In the genomic region with DNA sequence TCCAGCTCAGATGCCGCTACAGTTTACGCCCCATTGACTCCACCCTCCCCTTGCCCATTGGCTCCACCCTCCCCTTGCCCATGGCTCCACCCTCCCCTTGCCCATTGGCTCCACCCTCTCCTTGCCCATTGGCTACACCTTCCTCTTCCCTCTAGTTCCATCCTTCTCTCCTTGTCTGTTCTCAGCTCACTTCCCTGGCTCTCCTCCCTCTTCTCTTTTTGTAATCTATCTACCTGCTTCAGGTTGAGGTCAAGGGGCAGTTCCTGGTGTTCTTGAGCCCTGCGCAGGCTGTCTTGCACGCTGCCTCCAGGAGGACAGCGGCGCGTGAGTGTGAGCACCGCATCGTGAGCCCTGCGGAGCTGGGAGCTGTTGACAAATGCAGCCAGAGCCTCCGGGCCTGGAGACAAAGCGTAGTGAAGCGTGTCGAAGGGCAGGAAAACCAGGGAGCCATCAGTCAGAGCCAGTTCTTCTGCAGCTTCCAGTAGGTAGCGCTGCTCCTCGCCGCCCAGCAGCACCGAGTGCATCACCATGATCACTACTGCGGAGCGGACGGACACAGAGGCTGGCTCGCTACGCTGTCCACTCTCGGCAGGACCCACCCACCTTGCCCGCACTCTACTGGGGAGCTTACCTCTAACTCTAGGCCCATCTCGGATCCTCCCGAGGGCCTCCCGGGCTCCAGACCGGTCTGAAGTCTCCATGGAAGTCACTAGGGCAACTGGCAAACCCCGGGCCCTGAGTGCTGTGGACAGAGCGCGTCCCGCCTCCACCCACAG, we compare ENCODE assay signal across 8 mouse cellular contexts. TPM values are rescaled to one million over a fixed set of nuclear protein-coding genes. Genes with fewer than 3 reads are reported as not detected.
DNase-seq lines count a peak whose midpoint lies in the region; ATAC-seq lines count a peak whose summit lies in the region.

No protein-coding gene starts in this region.

- H3K27ac ChIP-seq in hindbrain, embryonic 14.5 days: peak overlapping the region; percentile 70

- H3K4me2 ChIP-seq in hindbrain, embryonic 14.5 days (replicated peaks): peak overlapping the region; percentile 82

- H3K36me3 ChIP-seq in hindbrain, embryonic 14.5 days (replicated peaks; ENCODE audit: control insufficient read depth, insufficient read depth): no peaks in the 10 kb centered on the region

- peak; percentile 90 for ATAC-seq in hindbrain, embryonic 14.5 days (ENCODE audit: low FRiP score)

- peak overlapping the region; percentile 58 for H3K9ac ChIP-seq in hindbrain, embryonic 14.5 days

- H3K4me1 ChIP-seq in hindbrain, embryonic 14.5 days (replicated peaks; ENCODE audit: control insufficient read depth, insufficient read depth, low read length): peaks cover 4% of the 10 kb centered on the region; the same call in 1 of the 2 replicates

- H3K27me3 ChIP-seq in hindbrain, embryonic 14.5 days (ENCODE audit: control insufficient read depth, insufficient read depth, low read length): peaks cover 26% of the 10 kb centered on the region

- peak; percentile 89 for DNase-seq in R1 (ENCODE audit: low read depth, low spot score)
- peak; percentile 91 for DNase-seq in cerebellum, adult 9-10 months
- peak; percentile 50 to 81 for DNase-seq in frontal cortex, adult 2 months (ENCODE audit: extremely low spot score in 1 of 2, low spot score in 1 of 2)
- DNase-seq in hindbrain, embryonic 14.5 days (ENCODE audit: low spot score): peak; percentile 71
- DNase-seq in layer of hippocampus, postnatal 25 days (ENCODE audit: extremely low spot score in 1 of 2, low spot score in 1 of 2): peak; percentile 48 to 52
- peak; percentile 82 for DNase-seq in lung, postnatal 10 days
- DNase-seq in ovary, postnatal 14 days (ENCODE audit: low spot score): peak; percentile 53
- peak; percentile 20 to 42 for DNase-seq in thymus, postnatal 10 days (ENCODE audit: low spot score in 2 of 2)

- H3K9me3 ChIP-seq in hindbrain, embryonic 14.5 days (ENCODE audit: control insufficient read depth, low read length): no peaks in the 10 kb centered on the region

- H3K4me3 ChIP-seq in hindbrain, embryonic 14.5 days (replicated peaks; ENCODE audit: low read length): peak overlapping the region; percentile 45

- 1% methylated on average over 31 of the region's 33 CpGs for WGBS in hindbrain, embryonic 14.5 days

RNA-seq across cellular contexts. Expression of a gene that starts 1.4 kb away (rescaled TPM):
- polyA plus RNA-seq in frontal cortex, adult 2 months (2012; rRNA removed): 0.92 and 1.00 TPM in 2 replicates
- 0.29 and 0.34 TPM in 2 replicates for polyA plus RNA-seq in hindbrain, embryonic 14.5 days (2014; fragmentation: Nextera tagmentation; extraction: Ambion mirVana)
- total RNA-seq in layer of hippocampus, postnatal 25 days (2021): 1 to 10 TPM; 1.7 TPM

RNA-seq across cellular contexts. Expression of a gene that starts 37.8 kb away (rescaled TPM):
- polyA plus RNA-seq in frontal cortex, adult 2 months (2012; rRNA removed): 1.6 and 1.8 TPM in 2 replicates
- polyA plus RNA-seq in hindbrain, embryonic 14.5 days (2014; fragmentation: Nextera tagmentation; extraction: Ambion mirVana): 0.25 and 0.30 TPM in 2 replicates
- total RNA-seq in layer of hippocampus, postnatal 25 days (2021): 1 to 10 TPM; 6.0 to 8.2 TPM

Comparison
In these comparisons a context has a peak if more than half of its experiments do, and no peak if none do; other contexts are left out.
1. Peak in every context shown above with its lines: DNase-seq, ATAC-seq, H3K4me3 ChIP-seq and H3K27ac ChIP-seq.
2. DNase-seq: peak in every context shown above with its lines; median percentile 91 in cerebellum, adult 9-10 months; 89 in R1; 82 in lung, postnatal 10 days; 71 in hindbrain, embryonic 14.5 days; 66 in frontal cortex, adult 2 months; 53 in ovary, postnatal 14 days; 50 in layer of hippocampus, postnatal 25 days; 31 in thymus, postnatal 10 days.